Mouse (Mus musculus) lung, postnatal 0 days (tissue): ENCODE data around the gene Mgat4c.

Experiments
- CTCF ChIP-seq: IDR thresholded peaks from 2 replicates; pipeline ENCODE4 v1.5.1; 2016; ENCODE audit warnings: antibody characterized with exemption, mild to moderate bottlenecking
- EP300 ChIP-seq: IDR thresholded peaks from 2 replicates; pipeline ENCODE4 v1.6.1; 2016; ENCODE audit warnings: antibody characterized with exemption, mild to moderate bottlenecking, control low read depth

- TF ChIP-seq CTCF: no peak
- TF ChIP-seq EP300: no peak
These were observed 374.9 kb downstream of the Mgat4c start for GRCm38 (mm10) chr10:102056218-102056617.
